Mouse (Mus musculus): ENCODE measurements around the gene Frmd5.

The Frmd5 gene

DNA sequence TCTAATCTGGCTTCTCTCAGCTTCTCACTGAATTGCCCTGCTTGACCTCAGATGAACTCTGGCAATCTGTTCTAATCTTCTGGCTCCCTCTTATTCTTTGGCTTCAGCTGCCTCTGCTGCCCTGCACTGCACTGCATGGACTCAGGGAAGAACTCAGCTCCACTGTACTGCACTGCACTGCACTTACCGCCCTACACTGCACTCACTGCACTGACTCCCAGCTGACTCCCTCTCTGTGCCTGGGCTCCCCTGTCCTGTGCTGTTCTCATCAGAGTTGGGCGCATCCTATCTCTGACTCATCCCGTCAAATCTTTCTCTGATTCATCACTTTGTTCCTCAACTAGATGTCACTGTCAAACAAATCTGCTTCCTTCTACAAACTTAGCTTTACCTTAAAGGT is 124.5 kb downstream of the Frmd5 start:
- no peak for DNase-seq (ENCODE audit: low spot score)

DNA sequence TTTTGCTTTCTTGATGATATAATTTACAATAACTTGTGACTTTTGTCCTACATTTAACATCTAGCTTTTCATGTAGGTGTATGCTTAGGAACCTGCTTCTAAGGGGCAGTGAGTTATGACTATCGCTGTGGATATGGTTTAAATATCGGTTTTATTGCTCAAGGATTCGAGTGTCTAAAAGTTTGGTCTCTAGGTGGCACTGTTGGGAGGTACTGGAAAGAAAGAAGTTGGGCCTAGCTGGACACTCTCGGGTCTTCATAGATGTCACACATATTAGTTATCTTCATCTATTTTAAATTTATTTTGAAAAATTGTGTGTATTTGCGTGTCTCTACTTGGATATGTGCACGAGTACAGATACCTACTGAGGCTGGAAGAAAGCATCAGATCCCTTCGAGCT is 127.2 kb downstream of the Frmd5 start:
- DNase-seq (ENCODE audit: low spot score), result no peak

GRCm38 (mm10) chr2:121677649-121677986 is 129.3 kb downstream of the Frmd5 start:
- no peak for DNase-seq (ENCODE audit: low spot score)

GRCm38 (mm10) chr2:121676951-121677648 is 129.8 kb downstream of the Frmd5 start:
- DNase-seq (ENCODE audit: low spot score), result no peak

DNA sequence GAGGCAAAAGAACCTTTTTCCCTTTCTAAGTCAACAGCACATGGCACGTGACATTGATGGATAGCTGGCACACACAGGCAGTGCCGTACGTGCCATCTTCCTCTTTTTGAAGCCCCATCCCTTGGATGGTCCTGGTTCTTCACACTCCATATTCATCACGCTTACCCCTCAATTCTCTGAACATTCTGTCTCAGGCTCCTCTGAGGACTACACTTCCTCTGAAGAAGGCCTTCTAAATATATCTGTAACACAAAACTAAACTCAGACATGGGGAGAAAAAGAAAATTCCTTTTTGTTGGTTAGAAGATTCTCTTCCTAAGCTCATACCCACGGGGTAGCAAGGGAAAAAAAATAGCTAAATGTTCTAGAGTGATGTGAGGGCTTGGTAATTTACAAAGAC is 131.0 kb downstream of the Frmd5 start:
- DNase-seq (ENCODE audit: low spot score), result no peak

DNA sequence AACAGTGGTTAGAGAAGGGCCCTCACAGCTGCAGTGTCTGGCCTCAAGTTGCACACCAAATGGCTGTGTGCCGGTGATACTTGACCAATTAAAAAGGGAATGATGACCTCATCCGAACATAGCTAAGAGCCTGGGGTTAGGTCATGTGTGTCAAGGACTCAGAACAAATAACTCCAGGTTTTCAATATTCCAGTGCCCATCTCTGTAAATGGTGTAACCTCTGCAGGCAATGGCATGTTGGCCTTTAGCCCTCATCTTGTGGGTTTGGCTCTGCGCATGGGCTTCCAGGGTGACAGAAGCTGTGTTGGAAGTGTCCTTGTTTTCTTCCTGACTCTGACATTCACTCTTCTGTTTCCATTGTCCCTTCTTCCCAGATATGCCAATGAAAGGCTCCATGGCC is 131.8 kb downstream of the Frmd5 start:
- no peak for DNase-seq (ENCODE audit: low spot score)

- no peak for DNase-seq (ENCODE audit: low spot score)
These were observed 132.7 kb downstream of the Frmd5 start for GRCm38 (mm10) chr2:121674211-121674610.

GRCm38 (mm10) chr2:121669846-121670245 is 137.0 kb downstream of the Frmd5 start:
- no peak for DNase-seq (ENCODE audit: low spot score)

- DNase-seq (ENCODE audit: low spot score), result no peak
These were observed 138.6 kb downstream of the Frmd5 start for GRCm38 (mm10) chr2:121668256-121668655.

- no peak for DNase-seq (ENCODE audit: low spot score)
These were observed 145.8 kb downstream of the Frmd5 start for GRCm38 (mm10) chr2:121661160-121661502.

- DNase-seq (ENCODE audit: low spot score), result no peak
These were observed 146.3 kb downstream of the Frmd5 start for GRCm38 (mm10) chr2:121660461-121661159.

GRCm38 (mm10) chr2:121659350-121659749 is 147.5 kb downstream of the Frmd5 start:
- no peak for DNase-seq (ENCODE audit: low spot score)

DNA sequence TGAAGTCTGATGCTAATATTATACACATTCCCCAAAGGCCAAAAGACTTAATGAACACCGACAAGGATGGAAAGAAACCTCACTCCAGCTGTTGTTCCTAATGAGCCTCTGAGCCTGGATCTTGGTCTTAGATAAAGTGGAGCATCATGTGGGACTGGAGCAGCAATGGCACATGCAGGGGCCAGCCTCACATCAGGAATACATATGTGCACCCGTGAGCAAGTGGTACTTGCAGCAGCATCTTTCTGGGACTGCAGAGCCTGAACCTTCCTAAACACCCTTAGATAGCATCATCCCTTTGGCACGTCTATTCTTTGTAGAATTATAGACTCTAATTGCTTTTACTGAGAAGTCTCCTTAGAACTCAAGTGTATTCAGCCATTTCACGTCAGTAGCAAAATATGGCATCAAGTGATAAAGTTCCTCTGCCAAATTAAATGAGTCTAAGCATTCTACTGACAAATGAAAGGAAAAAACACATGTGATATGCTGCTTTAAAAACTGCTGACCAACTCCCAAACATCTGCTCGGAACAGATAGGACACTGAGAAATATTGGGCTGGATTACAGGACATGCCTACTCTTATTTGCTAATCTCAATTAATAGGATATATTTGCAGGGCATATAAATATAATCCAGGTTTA is 148.6 kb downstream of the Frmd5 start:
- no peak for DNase-seq (ENCODE audit: low spot score)

GRCm38 (mm10) chr2:121655966-121656365 is 150.9 kb downstream of the Frmd5 start:
- DNase-seq (ENCODE audit: low spot score), result no peak

DNA sequence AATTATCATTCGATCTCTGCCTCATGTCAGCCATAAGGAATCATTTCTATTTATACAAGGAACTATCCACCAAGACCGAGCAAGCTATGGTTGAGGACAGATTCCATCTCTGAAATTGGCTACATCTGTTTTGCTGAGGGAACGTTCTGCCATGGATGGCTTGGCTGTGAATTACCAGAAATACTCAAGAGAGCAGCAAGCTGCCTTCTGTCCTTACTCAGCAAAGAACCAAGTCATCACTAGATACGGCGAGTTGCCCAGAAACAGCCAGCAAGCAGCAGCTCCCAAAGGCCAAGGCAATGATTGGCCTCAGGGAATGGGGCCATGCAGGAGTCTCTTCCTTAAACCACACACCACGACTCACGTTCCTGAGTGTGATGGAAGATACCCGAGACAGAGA is 151.8 kb downstream of the Frmd5 start:
- DNase-seq (ENCODE audit: low spot score), result peak; percentile 27

GRCm38 (mm10) chr2:121646528-121646927 is 160.4 kb downstream of the Frmd5 start:
- DNase-seq (ENCODE audit: low spot score), result no peak

DNA sequence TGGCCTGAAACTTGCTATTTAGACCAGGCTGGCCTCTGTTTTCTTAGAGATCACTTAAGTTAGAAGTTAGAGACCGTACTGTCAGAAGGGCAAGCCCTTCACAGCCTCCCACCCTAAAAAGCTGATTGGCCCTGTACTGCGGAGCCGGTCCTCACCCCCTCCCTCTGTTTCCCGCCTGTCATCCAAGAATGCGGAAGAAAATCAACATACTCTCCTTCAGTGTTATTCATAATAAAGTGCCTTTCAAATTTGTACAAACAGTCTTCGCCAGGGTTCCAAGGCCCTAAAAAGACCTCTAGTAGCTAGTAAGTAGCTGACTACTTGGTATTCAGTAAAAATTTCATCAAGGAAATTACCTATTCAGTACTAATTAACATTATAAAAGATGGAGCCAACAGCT is 164.0 kb downstream of the Frmd5 start:
- no peak for DNase-seq (ENCODE audit: low spot score)

GRCm38 (mm10) chr2:121632091-121632490 is 174.8 kb downstream of the Frmd5 start:
- no peak for DNase-seq (ENCODE audit: low spot score)

- no peak for DNase-seq (ENCODE audit: low spot score)
These were observed 176.6 kb downstream of the Frmd5 start for GRCm38 (mm10) chr2:121630286-121630685.

- DNase-seq (ENCODE audit: low spot score), result no peak
These were observed 178.6 kb downstream of the Frmd5 start for GRCm38 (mm10) chr2:121628290-121628689.

DNA sequence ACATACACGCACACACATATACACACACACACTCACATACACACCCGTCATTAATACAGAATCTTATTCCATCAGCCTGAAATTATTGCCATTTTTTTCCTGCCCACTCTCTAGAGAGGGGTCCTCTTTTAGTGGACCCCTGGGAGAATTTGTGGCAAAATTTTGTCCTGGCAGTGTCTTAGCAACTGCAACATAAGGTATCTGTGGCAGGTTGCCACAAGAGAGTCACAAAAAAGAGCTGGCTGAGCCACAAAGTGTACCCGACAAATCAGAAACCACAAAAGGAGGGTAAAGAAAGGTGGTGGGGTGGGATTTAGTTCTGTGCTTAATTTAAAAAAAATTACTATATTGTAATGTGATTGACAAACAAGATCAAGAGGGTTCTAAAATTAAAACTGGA is 181.0 kb downstream of the Frmd5 start:
- no peak for DNase-seq (ENCODE audit: low spot score)

GRCm38 (mm10) chr2:121621262-121622163 is 185.4 kb downstream of the Frmd5 start:
- DNase-seq (ENCODE audit: low spot score), result peak; percentile 40

Data from layer of hippocampus, adult 9-10 months (tissue).